Mouse (Mus musculus) C2C12 (cell line): ENCODE measurements around the gene Mtmr11. TPM values are rescaled to one million over a fixed set of nuclear protein-coding genes. Genes with fewer than 3 reads are reported as not detected.
"Not testable (repeated sequence)": the region's sequence is repeated elsewhere in the genome, so short reads cannot be mapped to it uniquely, and the experiment has no call there.

Experiments
- H3K27me3 ChIP-seq: one replicate; pipeline ENCODE4 v1.6.1; 2011; ENCODE audit not compliant: control insufficient read depth, insufficient read depth, insufficient read length
- H3K36me3 ChIP-seq: one replicate; pipeline ENCODE4 v1.6.1; 2011; ENCODE audit not compliant: control insufficient read depth, insufficient read depth
- H3K4me3 ChIP-seq: one replicate; pipeline ENCODE4 v1.5.1; 2011; ENCODE audit warnings: mild to moderate bottlenecking, control low read depth; ENCODE audit not compliant: poor library complexity, insufficient read depth, severe bottlenecking
- H3K79me2 ChIP-seq: one replicate; pipeline ENCODE4 v1.6.1; 2011; ENCODE audit not compliant: control insufficient read depth, insufficient read depth
- H3K79me3 ChIP-seq: one replicate; pipeline ENCODE4 v1.6.1; 2011; ENCODE audit warnings: low read depth, control low read depth
- H3ac ChIP-seq: one replicate; pipeline ENCODE3; 2011; ENCODE audit warnings: low read depth; ENCODE audit not compliant: control insufficient read depth, insufficient read length
- CEBPB ChIP-seq: IDR thresholded peaks from one replicate; pipeline ENCODE4 v1.6.1; 2011; ENCODE audit warnings: low read depth, mild to moderate bottlenecking, control low read depth, moderate library complexity
- CTCF ChIP-seq: IDR thresholded peaks from one replicate; pipeline ENCODE4 v1.5.1; 2011; ENCODE audit not compliant: control insufficient read depth, insufficient read depth, insufficient read length
- FOSL1 ChIP-seq: IDR thresholded peaks from one replicate; pipeline ENCODE4 v1.8.0; 2011; ENCODE audit warnings: mild to moderate bottlenecking, low read length; ENCODE audit not compliant: poor library complexity, insufficient read depth, severe bottlenecking
- MAX ChIP-seq: IDR thresholded peaks from one replicate; pipeline ENCODE4 v1.6.1; 2011; ENCODE audit warnings: mild to moderate bottlenecking, control low read depth
- MYOD1 ChIP-seq: IDR thresholded peaks from one replicate; pipeline ENCODE4 v1.6.1; 2011; ENCODE audit warnings: low read depth; ENCODE audit not compliant: control insufficient read depth, insufficient read length
- MYOG ChIP-seq: IDR thresholded peaks from one replicate; pipeline ENCODE4 v1.6.1; 2011; ENCODE audit not compliant: control insufficient read depth, insufficient read length; ENCODE audit errors: extremely low read depth
- USF1 ChIP-seq: IDR thresholded peaks from one replicate; pipeline ENCODE4 v1.6.1; 2011; ENCODE audit warnings: low read depth, mild to moderate bottlenecking, control low read depth, moderate library complexity
- polyA plus RNA-seq: library from polyadenylated mRNA; unstranded; fragments of >200 nt; fragmentation: generic; extraction: Trizol; gene quantifications from one replicate; pipeline ENCODE4 v1.2.1, GENCODE M21; 2012; ENCODE audit warnings: missing spikeins

The Mtmr11 gene
- polyA plus RNA-seq, 1 experiment = 5.1 TPM

DNA sequence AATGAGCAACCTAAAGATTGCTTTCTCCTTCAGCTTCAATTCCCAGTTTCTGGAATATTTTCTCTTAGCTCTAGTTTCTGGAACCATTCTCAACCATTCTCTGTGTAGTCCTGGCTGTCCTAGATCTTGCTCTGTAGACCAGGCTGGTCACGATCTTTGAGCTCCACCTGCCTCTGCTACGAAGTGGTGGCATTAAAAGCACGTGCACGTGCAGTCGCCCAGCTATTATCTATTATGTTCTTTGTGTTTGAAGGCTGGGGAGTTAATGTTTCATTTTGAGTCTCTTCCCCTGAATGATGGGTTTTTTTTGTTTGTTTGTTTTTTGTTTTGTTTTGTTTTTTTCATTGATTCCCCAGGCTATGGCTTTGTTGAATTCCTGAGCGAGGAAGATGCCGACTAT lies 11.4 kb downstream of the Mtmr11 start:
- H3K36me3 ChIP-seq = peaks cover 49% of the 10 kb centered on the region
- H3K27me3 ChIP-seq = no peaks in the 10 kb centered on the region
- peaks cover 66% of the 10 kb centered on the region for H3K79me2 ChIP-seq
- H3ac ChIP-seq = peak overlapping the region; percentile 98
- peak overlapping the region; percentile 94 for H3K4me3 ChIP-seq
- no peak for TF ChIP-seq MAX
- no peak for TF ChIP-seq MYOD1
- no peak for TF ChIP-seq FOSL1
- TF ChIP-seq USF1 = no peak
- TF ChIP-seq CEBPB = no peak
- no peak for TF ChIP-seq CTCF
- no peak for TF ChIP-seq MYOG
- peaks cover 30% of the 10 kb centered on the region for H3K79me3 ChIP-seq

DNA sequence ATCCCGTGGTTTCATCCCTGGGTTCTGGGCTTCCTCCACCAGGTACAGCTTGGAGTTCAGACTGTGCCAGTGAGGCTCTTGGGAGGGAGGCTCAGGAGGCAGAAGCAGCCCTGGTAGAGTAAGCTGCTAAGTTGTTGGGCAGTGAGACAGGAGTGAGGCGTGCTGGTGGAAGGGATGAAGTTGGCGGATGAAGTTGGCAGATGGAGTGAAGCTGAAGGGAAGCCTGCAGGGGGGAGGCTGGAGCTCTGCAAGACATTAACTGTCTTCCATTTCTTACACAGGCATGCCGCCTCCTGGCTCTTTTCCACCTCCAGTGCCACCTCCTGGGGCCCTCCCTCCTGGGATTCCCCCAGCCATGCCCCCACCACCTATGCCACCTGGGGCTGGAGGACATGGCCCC lies 12.2 kb downstream of the Mtmr11 start:
- Histone ChIP-seq H3K36me3 (peaks cover 53% of the 10 kb centered on the region), H3K79me2 (peaks cover 66% of the 10 kb centered on the region), H3K79me3 (peaks cover 30% of the 10 kb centered on the region)
- H3K4me3 ChIP-seq, H3ac ChIP-seq, H3K27me3 ChIP-seq: not testable (repeated sequence)

DNA sequence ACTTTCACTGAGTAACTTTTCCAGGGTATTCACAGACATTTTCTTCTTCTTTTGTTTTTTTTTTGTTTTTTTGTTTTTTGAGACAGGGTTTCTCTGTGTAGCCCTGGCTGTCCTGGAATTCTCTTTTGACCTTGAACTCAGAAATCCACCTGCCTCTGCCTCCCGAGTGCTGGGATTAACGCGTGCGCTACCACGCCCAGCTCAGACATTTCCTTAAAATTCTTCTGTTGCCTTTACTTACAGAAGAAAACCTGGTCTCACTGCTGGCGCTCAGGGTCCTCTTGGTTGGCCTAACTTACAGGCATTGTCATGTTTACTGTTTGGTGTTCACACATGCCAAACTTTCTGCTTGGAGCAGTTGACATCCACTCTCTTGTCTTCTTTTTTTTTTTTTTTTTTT lies 13.4 kb downstream of the Mtmr11 start:
- no peak overlapping the region for H3K4me3 ChIP-seq
- H3ac ChIP-seq = no peak overlapping the region
- H3K79me2 ChIP-seq = peaks cover 64% of the 10 kb centered on the region
- H3K36me3 ChIP-seq = peaks cover 52% of the 10 kb centered on the region
- TF ChIP-seq MYOG (no peak), CTCF (no peak), USF1 (no peak)
- no peaks in the 10 kb centered on the region for H3K27me3 ChIP-seq
- H3K79me3 ChIP-seq = peaks cover 30% of the 10 kb centered on the region

DNA sequence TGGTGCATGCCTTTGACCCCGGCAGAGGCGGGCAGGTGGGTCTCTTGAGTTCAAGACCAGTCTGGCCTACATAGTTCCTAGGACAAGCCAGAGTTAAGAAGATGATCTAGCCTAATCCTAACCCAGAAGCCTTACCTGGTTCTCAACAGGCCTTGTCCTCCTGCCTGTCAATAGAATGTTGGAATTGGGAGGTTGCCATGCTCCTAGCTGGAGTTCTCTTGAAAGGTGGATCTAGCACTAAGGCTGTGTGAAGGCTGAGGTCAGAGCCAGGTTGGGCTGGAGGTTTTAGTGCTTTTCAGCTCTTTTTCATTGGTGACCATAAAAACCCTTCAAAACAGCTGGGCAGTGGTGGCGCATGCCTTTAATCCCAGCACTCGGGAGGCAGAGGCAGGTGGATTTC lies 16.6 kb downstream of the Mtmr11 start:
- TF ChIP-seq MYOD1 (no peak), CEBPB (no peak), FOSL1 (no peak), MYOG (no peak), CTCF (no peak), USF1 (no peak), MAX (no peak)
- Histone ChIP-seq H3K36me3 (peaks cover 46% of the 10 kb centered on the region), H3K4me3 (no peak overlapping the region), H3K79me2 (peaks cover 32% of the 10 kb centered on the region), H3K27me3 (no peaks in the 10 kb centered on the region), H3K79me3 (peaks cover 17% of the 10 kb centered on the region), H3ac (no peak overlapping the region)

DNA sequence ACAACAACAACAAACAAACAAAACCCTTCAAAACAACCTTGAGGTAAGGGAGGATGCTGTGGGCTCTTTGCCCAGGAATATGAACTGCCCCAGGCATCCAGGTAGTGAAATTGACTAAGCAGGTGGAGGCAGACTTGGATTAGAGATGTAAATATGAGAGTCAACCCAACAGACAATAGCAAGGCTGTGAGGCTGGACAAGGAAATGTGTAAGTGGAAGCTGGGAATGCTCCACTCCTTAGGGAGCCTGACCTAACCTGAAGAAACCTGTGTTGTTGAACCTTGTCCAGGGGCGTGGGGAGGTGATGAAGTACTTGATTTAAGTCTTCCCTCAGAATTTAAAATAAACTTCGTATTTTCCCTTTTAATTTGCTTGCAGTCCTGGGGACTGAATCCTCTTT lies 17.1 kb downstream of the Mtmr11 start:
- H3K79me2 ChIP-seq = peaks cover 27% of the 10 kb centered on the region
- TF ChIP-seq CTCF (no peak), USF1 (no peak), MYOD1 (no peak), MYOG (no peak), MAX (no peak), CEBPB (no peak), FOSL1 (no peak)
- peaks cover 16% of the 10 kb centered on the region for H3K79me3 ChIP-seq
- H3ac ChIP-seq = no peak overlapping the region
- H3K27me3 ChIP-seq = no peaks in the 10 kb centered on the region
- no peak overlapping the region for H3K4me3 ChIP-seq
- H3K36me3 ChIP-seq = peaks cover 41% of the 10 kb centered on the region

DNA sequence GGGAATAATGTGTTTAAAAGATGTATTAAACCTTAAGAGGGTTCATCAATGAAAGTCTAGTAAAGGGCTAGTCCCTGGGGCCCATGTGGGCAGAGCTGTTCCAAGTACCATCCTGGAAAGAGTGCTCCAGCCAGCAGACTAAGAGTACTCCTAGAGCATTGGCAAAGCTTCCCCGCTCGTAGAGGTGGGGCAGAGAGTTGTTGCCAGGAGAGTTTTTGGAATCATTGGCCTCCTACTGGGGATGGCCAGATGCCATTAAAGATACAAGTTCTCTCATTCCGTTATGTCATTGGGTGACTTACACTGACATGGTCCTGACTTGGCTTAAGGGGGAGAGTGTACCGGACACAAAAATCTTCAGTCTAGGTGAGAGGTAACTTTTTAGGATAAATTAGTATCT lies 17.7 kb downstream of the Mtmr11 start:
- H3ac ChIP-seq = no peak overlapping the region
- TF ChIP-seq MAX = no peak
- TF ChIP-seq MYOD1 = no peak
- no peak for TF ChIP-seq CTCF
- H3K4me3 ChIP-seq = no peak overlapping the region
- peaks cover 12% of the 10 kb centered on the region for H3K79me3 ChIP-seq
- H3K27me3 ChIP-seq = no peaks in the 10 kb centered on the region
- peaks cover 38% of the 10 kb centered on the region for H3K36me3 ChIP-seq
- peaks cover 21% of the 10 kb centered on the region for H3K79me2 ChIP-seq
